Mouse (Mus musculus) bone marrow macrophage, adult 2 months (primary cell): ENCODE results near the gene Gse1.

Source experiments
- CTCF ChIP-seq: IDR thresholded peaks from 2 replicates; pipeline ENCODE4 v1.5.1; 2012; ENCODE audit warnings: low read depth, mild to moderate bottlenecking, low read length, moderate library complexity
- POLR2A ChIP-seq: IDR thresholded peaks from 2 replicates; pipeline ENCODE4 v1.6.1; 2012; ENCODE audit warnings: mild to moderate bottlenecking, low read depth, low read length, borderline replicate concordance

DNA sequence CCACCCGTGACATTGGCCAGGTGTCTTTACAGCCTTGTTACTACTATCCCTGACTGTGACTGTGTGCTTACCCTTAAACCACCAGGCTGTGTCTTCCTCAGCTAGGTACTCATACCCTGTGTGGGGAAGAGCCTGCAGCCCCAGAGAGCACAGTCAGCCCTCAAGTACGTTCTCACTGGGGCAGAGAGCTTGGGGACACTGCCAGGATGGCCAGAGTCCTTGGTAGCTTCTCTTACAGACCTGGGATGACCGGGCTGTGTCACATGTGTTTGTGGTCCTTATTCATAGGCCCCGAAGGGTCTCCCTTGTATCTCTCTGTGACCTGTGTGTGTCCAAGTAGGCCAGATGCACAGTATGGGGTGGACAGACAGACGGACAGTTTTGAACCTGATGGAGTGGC, 32.4 kb downstream of the Gse1 start:
- no peak for TF ChIP-seq CTCF
- TF ChIP-seq POLR2A, result no peak
